Mouse (Mus musculus) testis, postnatal 14 days (tissue): ENCODE measurements at regions not wholly inside any gene's neighbourhood (a gene's known extent, or its start where the extent isn't known, plus 50 kb on each side); places are given as distances from the start of the nearest gene placed in this dataset.
A peak's percentile ranks its signal among the peaks of the same experiment; 100 is the strongest.

Source experiments
- DNase-seq: peaks from one replicate; pipeline ENCODE4 v3.0.0; 2021; ENCODE audit warnings: low spot score

DNA sequence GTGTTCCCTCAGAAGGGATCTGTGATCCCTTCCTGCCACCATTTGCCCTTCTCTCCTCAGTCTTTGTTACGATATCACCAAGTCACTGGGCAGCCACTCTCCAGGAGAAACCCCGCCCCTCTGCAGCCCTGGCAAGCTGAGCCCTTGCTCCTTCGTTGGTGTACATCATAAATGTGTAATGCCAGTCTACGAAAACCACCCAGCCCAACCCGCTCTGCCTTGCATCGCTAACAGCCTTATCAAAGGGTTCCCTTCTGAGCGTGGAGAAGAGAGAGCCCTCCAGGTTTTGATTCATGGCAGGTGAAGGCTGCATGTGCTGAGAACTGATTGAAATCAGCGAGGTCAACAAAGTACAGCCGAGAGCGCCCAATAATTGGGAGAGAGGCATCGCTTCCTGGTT lies 90.5 kb upstream of the Cadm1 start:
- DNase-seq = no peak

DNA sequence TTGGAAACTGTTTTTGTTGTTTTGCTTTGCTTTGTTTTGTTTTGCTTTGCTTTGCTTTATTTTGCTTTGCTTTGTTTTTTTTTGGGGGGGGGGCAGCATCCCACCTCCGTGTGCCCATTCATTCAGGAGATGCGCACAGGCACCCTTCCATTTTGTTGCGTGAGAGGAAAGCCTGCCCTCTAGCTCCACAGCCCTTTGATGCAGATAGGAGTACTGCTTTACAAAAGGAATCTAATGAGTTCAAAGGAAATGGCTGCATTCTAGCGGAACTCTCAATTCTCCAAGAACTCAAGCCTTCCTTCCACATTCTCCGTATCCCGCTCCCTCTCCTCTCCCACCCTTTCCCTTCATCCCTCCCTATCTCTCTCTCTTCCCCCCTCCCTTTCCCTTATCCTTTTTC lies 89.8 kb upstream of the Cadm1 start:
- no peak for DNase-seq

DNA sequence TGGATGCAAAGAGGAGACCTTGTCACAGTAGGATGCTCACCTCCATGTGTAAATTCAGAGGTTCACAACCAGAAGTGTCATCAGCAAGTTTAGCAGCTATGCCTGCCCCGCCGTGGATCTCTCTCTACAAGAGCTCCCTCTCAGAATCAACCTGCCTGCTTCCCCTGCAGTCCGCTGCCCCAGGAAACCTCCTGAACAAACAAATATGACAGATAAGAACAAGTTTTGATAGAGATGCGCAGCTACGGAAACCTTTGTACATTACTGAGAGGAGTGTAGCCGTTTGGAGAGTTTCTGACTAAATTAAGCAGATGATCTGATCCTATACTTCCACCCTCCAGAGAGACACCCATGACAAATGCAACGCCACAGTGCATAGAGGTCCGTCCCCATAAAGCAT lies 88.8 kb upstream of the Cadm1 start:
- no peak for DNase-seq

- DNase-seq = no peak
Observed at GRCm38 (mm10) chr9:47444168-47444567, 85.8 kb upstream of the Cadm1 start.

DNA sequence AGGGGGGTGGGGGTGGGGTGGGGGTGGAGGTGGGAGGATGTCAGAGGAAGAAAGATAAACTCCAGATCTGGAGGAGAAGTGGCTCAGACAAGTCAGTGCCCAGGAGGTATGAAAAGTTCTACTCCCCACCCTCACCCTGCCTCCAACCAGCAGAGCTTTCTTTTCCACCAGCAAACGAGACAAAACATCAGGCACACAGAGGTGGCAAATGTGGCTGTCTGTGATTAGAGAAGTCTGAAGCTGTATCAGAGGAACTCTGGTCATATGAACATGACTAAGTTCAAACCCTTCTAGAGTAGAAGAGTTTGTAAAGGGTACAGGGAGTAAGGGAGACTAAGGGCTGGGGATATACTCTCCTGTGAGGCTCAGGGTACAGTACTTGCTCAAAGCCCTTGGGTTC lies 85.2 kb upstream of the Cadm1 start:
- DNase-seq = no peak

DNA sequence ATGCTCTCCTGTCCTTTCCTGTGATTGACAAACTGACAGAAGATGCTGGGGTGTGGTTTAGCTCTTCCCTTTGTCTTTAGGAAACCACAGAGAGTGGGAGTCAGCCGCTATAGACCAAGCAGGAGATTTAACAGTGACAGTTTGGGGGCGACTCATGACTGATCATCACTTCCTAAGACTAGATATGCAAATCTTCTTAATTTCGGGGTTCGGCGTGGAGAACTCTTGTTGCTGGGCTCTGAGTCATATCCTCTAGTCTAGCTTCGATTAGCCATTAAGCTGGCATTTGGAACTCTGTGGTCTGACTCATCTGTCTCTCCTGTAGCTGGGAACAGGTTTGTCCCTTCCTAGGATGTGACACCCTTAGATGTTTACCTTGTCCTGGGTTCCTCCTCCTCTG lies 84.6 kb upstream of the Cadm1 start:
- DNase-seq = no peak

DNA sequence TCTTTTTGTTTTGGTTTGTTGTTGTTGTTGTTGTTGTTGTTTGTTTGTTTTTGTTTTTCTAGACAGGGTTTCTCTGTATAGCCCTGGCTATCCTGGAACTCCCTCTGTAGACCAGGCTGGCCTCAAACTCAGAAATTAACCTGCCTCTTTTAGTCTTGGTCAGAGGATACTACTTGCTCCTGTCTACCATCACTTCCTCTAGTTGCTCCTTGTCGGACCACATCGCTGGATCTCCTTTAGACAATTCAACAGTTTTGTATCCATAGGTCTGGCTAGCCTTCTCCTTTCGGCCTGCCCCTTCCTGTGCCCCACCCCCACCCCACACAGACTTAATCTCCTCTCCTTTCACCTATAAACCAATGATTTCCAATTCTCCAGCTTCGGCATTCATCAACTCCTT lies 77.2 kb upstream of the Cadm1 start:
- no peak for DNase-seq

GRCm38 (mm10) chr9:47458721-47459418 lies 71.1 kb upstream of the Cadm1 start:
- DNase-seq = peak; percentile 85

GRCm38 (mm10) chr9:47459461-47460049 lies 70.4 kb upstream of the Cadm1 start:
- no peak for DNase-seq

GRCm38 (mm10) chr9:47460241-47460640 lies 69.7 kb upstream of the Cadm1 start:
- no peak for DNase-seq

DNA sequence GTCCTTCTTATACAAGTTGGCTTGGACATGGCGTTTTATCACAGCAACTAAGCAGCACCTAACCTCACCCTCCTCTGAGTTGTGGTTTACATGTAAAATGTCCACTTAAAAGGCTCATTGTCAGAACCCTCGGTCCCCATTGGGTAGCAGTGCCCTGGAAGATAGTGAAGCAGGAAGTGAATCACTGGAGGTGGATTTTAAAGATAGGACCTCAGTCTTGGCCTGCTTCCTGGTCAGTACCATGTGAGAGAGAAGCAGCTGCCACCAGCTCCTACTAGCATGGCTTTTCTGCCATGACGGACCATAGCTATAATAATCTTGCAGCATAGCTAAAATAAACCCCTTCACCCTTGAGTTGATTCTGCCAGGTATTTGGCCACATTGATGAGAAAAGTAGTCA lies 68.1 kb upstream of the Cadm1 start:
- no peak for DNase-seq

- no peak for DNase-seq
Observed at GRCm38 (mm10) chr9:47466767-47467166, 63.2 kb upstream of the Cadm1 start.

- DNase-seq = no peak
Observed at GRCm38 (mm10) chr9:47467815-47468214, 62.2 kb upstream of the Cadm1 start.

DNA sequence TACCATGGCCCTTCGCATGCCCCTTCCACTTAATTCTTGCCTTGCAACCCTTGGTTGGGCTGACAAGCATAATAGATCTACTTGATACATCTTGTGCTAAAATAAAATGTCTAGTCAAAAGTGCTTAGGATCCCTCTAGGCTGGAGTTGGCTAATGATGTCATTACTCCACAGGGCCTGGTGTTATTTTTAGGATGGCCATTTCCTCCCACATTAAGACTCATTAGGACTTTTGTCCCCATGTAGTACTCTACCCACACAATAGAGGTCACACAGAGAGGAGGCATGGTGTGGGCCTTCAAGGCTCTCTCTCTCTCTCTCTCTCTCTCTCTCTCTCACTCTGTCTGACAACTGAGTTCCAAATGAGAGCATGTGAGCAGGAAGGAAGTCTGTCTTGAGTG lies 60.4 kb upstream of the Cadm1 start:
- no peak for DNase-seq

GRCm38 (mm10) chr9:47470741-47471140 lies 59.2 kb upstream of the Cadm1 start:
- no peak for DNase-seq

GRCm38 (mm10) chr9:47471767-47472420 lies 58.1 kb upstream of the Cadm1 start:
- DNase-seq = no peak

DNA sequence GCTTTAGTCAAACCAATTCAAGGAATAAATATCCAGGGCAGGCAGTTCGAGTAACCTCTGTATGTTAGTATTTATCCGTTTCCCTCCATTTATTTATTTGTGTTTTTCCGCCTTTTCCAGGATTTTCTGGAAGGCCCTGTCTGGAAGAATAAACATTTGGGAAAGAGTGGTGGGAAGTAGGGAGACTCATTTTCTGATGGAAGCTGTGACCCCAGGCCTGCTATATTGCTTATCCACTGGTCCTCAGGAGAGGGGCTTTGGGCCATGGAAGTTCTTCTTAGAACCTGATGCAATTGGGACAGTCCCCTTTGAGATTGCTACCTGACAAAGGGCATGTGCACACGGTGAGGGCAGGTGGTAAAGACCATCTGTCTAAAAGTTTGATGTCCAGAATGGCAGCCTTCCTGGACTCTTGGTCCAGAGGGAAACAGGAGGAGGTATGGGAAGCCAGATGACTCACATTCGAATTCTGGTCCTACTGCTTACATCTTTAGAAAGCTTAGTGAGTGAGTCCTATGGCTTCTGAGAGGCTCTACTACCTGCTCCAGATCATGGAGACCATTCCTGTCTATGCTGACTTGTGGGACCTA lies 56.1 kb upstream of the Cadm1 start:
- no peak for DNase-seq

GRCm38 (mm10) chr9:47474776-47475175 lies 55.2 kb upstream of the Cadm1 start:
- DNase-seq = no peak

GRCm38 (mm10) chr9:47477889-47478288 lies 52.1 kb upstream of the Cadm1 start:
- DNase-seq = no peak
